Mouse (Mus musculus) frontal cortex, postnatal 14 days (tissue): Measurements from ENCODE around the gene Hal.
A peak's percentile ranks its signal among the peaks of the same experiment; 100 is the strongest.
"Not testable (repeated sequence)": the region's sequence is repeated elsewhere in the genome, so short reads cannot be mapped to it uniquely, and the experiment has no call there.

Source experiments
- DNase-seq, 2 experiments: peaks; one replicate each; pipeline ENCODE4 v3.0.0; 2022; ENCODE audit warnings: low spot score in 2 of 2

Hal gene

GRCm38 (mm10) chr10:93517754-93518153 is 29.2 kb downstream of the Hal start:
- no peak for DNase-seq

GRCm38 (mm10) chr10:93518186-93518585 is 29.6 kb downstream of the Hal start:
- no peak for DNase-seq

- DNase-seq = no peak
These were observed 30.1 kb downstream of the Hal start for GRCm38 (mm10) chr10:93518620-93519019.

- no peak for DNase-seq
These were observed 30.6 kb downstream of the Hal start for GRCm38 (mm10) chr10:93519159-93519558.

- no peak for DNase-seq
These were observed 31.2 kb downstream of the Hal start for GRCm38 (mm10) chr10:93519756-93520155.

GRCm38 (mm10) chr10:93520994-93521393 is 32.4 kb downstream of the Hal start:
- no peak for DNase-seq

- DNase-seq = no peak
These were observed 36.8 kb downstream of the Hal start for GRCm38 (mm10) chr10:93525329-93525728.

GRCm38 (mm10) chr10:93538287-93538686 is 49.7 kb downstream of the Hal start:
- no peak for DNase-seq

- DNase-seq = no peak
These were observed 50.2 kb downstream of the Hal start for GRCm38 (mm10) chr10:93538818-93539217.

GRCm38 (mm10) chr10:93539775-93540430 is 51.3 kb downstream of the Hal start, which contains the start of gene Amdhd1:
Amdhd1 (minus strand) TSS chr10:93540033.
- DNase-seq = peak; percentile 33 to 42

GRCm38 (mm10) chr10:93540431-93541210 is 52.1 kb downstream of the Hal start, which contains the start of gene Ccdc38:
Ccdc38 (plus strand) TSS chr10:93540632.
- DNase-seq = no peak

- no peak for DNase-seq
These were observed 53.0 kb downstream of the Hal start for GRCm38 (mm10) chr10:93541585-93541984.

- DNase-seq = no peak
These were observed 53.8 kb downstream of the Hal start for GRCm38 (mm10) chr10:93542356-93542755.

- no peak for DNase-seq
These were observed 54.6 kb downstream of the Hal start for GRCm38 (mm10) chr10:93543176-93543575.

GRCm38 (mm10) chr10:93544172-93544571 is 55.6 kb downstream of the Hal start:
- DNase-seq = no peak

- no peak for DNase-seq
These were observed 59.2 kb downstream of the Hal start for GRCm38 (mm10) chr10:93547741-93548270.

GRCm38 (mm10) chr10:93548991-93549390 is 60.4 kb downstream of the Hal start:
- DNase-seq = peak in 1 of 2 experiments; percentile 69

- no peak for DNase-seq
These were observed 61.3 kb downstream of the Hal start for GRCm38 (mm10) chr10:93549821-93550220.

GRCm38 (mm10) chr10:93552596-93552995 is 64.0 kb downstream of the Hal start:
- DNase-seq = no peak

GRCm38 (mm10) chr10:93557971-93558370 is 69.4 kb downstream of the Hal start:
- not testable (repeated sequence) for DNase-seq

GRCm38 (mm10) chr10:93559786-93560185 is 71.2 kb downstream of the Hal start:
- DNase-seq = no peak

- no peak for DNase-seq
These were observed 76.0 kb downstream of the Hal start for GRCm38 (mm10) chr10:93564518-93565090.
